Mouse (Mus musculus): ENCODE measurements at regions not wholly inside any gene's neighbourhood (a gene's known extent, or its start where the extent isn't known, plus 50 kb on each side); places are given as distances from the start of the nearest gene placed in this dataset.

GRCm38 (mm10) chr6:127341604-127342003 lies 105.0 kb upstream of the Parp11 start:
- intact Hi-C loops (cut with DNase I), result no loop called here
- no peak overlapping the region for H3K27ac ChIP-seq

GRCm38 (mm10) chr6:127348770-127349409 lies 97.8 kb upstream of the Parp11 start:
- no peak for TF ChIP-seq CTCF (IDR thresholded peaks at IDR 0.05)
- intact Hi-C loops (cut with DNase I), result no loop called here
- DNase-seq, result no peak
- Histone ChIP-seq H3K4me3 (no peak overlapping the region), H3K27ac (no peak overlapping the region)

More at GRCm38 (mm10) chr6:127341604-127342003, 105.0 kb upstream of the Parp11 start:
- no peak overlapping the region for H3K4me3 ChIP-seq
- TF ChIP-seq CTCF (IDR thresholded peaks at IDR 0.05), result no peak
- DNase-seq, result no peak

- no peak for TF ChIP-seq CTCF (IDR thresholded peaks at IDR 0.05)
- intact Hi-C loops (cut with DNase I), result no loop called here
- Histone ChIP-seq H3K4me3 (no peak overlapping the region), H3K27ac (no peak overlapping the region)
- DNase-seq, result no peak
These were observed 97.0 kb upstream of the Parp11 start for GRCm38 (mm10) chr6:127349479-127350110.

- TF ChIP-seq CTCF (IDR thresholded peaks at IDR 0.05), result no peak
- no peak for DNase-seq
- H3K27ac ChIP-seq, result no peak overlapping the region
- no peak overlapping the region for H3K4me3 ChIP-seq
- intact Hi-C loops (cut with DNase I), result no loop called here
These were observed 94.9 kb upstream of the Parp11 start for GRCm38 (mm10) chr6:127351691-127352090.

GRCm38 (mm10) chr6:127355112-127355511 lies 91.5 kb upstream of the Parp11 start:
- TF ChIP-seq CTCF (IDR thresholded peaks at IDR 0.05), result no peak
- no peak for DNase-seq
- Histone ChIP-seq H3K27ac (no peak overlapping the region), H3K4me3 (no peak overlapping the region)
- intact Hi-C loops (cut with DNase I), result no loop called here

- intact Hi-C loops (cut with DNase I), result no loop called here
- H3K27ac ChIP-seq, result no peak overlapping the region
- TF ChIP-seq CTCF (IDR thresholded peaks at IDR 0.05), result no peak
- DNase-seq, result no peak
- H3K4me3 ChIP-seq, result no peak overlapping the region
These were observed 90.2 kb upstream of the Parp11 start for GRCm38 (mm10) chr6:127356442-127356841.

GRCm38 (mm10) chr6:127358805-127359204 lies 87.8 kb upstream of the Parp11 start:
- intact Hi-C loops (cut with DNase I), result loop anchor here (1.0 kb wide), 2 partner anchors 34 to 212 kb away; no protein-coding TSS in a partner anchor
- no peak for DNase-seq
- Histone ChIP-seq H3K27ac (no peak overlapping the region), H3K4me3 (no peak overlapping the region)
- TF ChIP-seq CTCF (IDR thresholded peaks at IDR 0.05), result no peak

GRCm38 (mm10) chr6:127359391-127359874 lies 87.2 kb upstream of the Parp11 start:
- no peak overlapping the region for H3K27ac ChIP-seq
- peak; percentile 85 for TF ChIP-seq CTCF (IDR thresholded peaks at IDR 0.05)
- DNase-seq, result peak; percentile 71
- intact Hi-C loops (cut with DNase I), result loop anchor here (1.0 kb wide), 2 partner anchors 34 to 212 kb away; no protein-coding TSS in a partner anchor
- no peak overlapping the region for H3K4me3 ChIP-seq

GRCm38 (mm10) chr6:127362166-127362565 lies 84.5 kb upstream of the Parp11 start:
- no peak overlapping the region for H3K27ac ChIP-seq
- intact Hi-C loops (cut with DNase I), result no loop called here
- DNase-seq, result no peak
- no peak overlapping the region for H3K4me3 ChIP-seq
- TF ChIP-seq CTCF (IDR thresholded peaks at IDR 0.05), result no peak

GRCm38 (mm10) chr6:127362966-127363752 lies 83.5 kb upstream of the Parp11 start:
- intact Hi-C loops (cut with DNase I), result no loop called here
- no peak for DNase-seq

GRCm38 (mm10) chr6:127363871-127364590 lies 82.6 kb upstream of the Parp11 start:
- no peak for TF ChIP-seq CTCF (IDR thresholded peaks at IDR 0.05)
- no peak overlapping the region for H3K27ac ChIP-seq
- no peak for DNase-seq
- intact Hi-C loops (cut with DNase I), result no loop called here
- H3K4me3 ChIP-seq, result no peak overlapping the region

More at GRCm38 (mm10) chr6:127362966-127363752, 83.5 kb upstream of the Parp11 start:
- TF ChIP-seq CTCF (IDR thresholded peaks at IDR 0.05), result no peak
- no peak overlapping the region for H3K4me3 ChIP-seq
- H3K27ac ChIP-seq, result no peak overlapping the region

- intact Hi-C loops (cut with DNase I), result no loop called here
- H3K27ac ChIP-seq, result no peak overlapping the region
- DNase-seq, result no peak
- no peak for TF ChIP-seq CTCF (IDR thresholded peaks at IDR 0.05)
- no peak overlapping the region for H3K4me3 ChIP-seq
These were observed 82.0 kb upstream of the Parp11 start for GRCm38 (mm10) chr6:127364591-127365187.

Measured in gastrocnemius, adult 2 months (tissue).